Mouse (Mus musculus): ENCODE measurements around the gene Itpa.
A peak's percentile ranks its signal among the peaks of the same experiment; 100 is the strongest.
"Not testable (repeated sequence)": the region's sequence is repeated elsewhere in the genome, so short reads cannot be mapped to it uniquely, and the experiment has no call there.

Itpa gene

GRCm38 (mm10) chr2:130667559-130667958 is at the start of gene Itpa:
Gene Itpa, plus strand, starts transcription at chr2:130667610.
- peak; percentile 89 to 92 for DNase-seq

DNA sequence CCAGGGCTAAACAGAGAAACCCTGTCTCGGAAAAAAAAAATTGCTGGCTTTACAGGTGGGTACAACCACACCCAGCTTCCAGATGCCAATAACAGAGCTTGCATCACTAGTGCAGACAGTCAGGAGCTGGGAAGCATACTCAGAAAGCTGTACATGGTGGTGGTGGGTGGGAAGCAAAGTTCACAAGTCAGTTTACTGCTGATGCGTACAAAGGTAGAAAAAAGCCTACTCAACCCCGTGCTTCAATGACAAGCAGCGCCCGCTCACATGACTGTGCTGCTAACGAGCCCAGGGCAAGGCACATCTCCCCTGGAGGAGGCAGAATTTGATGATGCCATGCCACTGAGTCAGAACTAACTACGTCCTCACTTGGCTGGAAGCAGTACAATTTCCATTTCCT is 48.4 kb upstream of the Itpa start:
- no peak for DNase-seq

GRCm38 (mm10) chr2:130628424-130628823 is 39.0 kb upstream of the Itpa start:
- DNase-seq: no peak

DNA sequence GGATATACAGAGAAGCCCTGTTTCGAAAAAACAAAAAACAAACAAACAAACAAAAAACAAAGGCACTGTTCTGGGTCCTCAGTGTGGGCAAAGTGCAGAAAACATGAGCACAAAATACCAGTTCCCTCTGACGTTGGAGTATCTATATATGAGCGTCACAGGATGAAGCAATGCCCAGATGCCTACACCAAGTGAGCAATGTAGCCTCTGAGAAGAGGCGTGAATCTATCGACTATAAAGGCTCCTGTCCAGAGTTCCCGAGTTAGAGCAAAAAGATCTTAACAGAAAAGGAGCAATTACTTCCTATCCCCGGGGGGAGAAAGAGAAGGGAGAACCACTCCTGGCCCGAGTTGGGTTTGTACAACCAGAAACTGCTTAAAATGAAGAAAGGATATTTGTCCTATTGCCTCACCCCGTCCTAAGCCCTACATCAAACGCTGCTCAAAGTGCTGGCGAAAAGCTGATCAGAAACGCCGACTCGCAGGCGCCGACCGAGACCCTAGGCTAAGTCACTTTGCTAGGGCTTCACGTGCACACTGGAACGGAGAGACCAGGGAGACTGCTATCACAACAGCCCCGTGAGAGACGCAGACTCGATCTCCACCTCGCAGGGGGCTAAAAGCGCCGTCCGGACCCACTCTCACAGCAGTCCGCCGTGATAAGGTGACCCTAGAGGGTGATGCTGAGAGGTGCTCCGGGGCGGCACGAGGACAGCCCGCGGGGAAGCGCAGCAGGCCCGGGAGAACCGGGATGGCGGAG is 38.2 kb upstream of the Itpa start:
- DNase-seq: no peak

GRCm38 (mm10) chr2:130629839-130630203 is 37.6 kb upstream of the Itpa start, which contains the start of the genes Fastkd5 and Ubox5:
Gene Fastkd5, minus strand, starts transcription at chr2:130630027.
Gene Ubox5, minus strand, starts transcription at chr2:130630038.
- DNase-seq: peak; percentile 90 to 94

DNA sequence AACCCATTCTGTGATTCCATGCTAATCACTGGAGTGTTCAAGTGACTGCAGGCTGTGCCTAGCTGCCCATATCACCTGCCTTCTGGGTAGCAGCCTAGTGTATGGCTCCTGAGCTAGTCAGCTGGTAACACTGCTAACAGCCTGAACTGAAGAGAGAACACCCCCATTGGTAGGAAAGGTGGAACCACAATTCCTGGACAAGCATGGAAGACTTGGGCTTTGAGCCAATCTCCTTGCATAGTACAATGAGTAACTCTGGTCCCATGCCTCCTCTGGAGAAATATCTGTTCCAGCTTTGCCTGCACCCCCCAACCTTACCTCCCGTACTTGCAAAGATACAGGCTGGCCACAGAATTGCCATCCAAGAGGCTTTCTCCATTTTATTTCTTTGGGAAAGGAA is 35.0 kb upstream of the Itpa start:
- DNase-seq: no peak

- no peak for DNase-seq
Observed at GRCm38 (mm10) chr2:130632887-130633675, 34.3 kb upstream of the Itpa start.

GRCm38 (mm10) chr2:130634006-130634738 is 33.2 kb upstream of the Itpa start:
- no peak for DNase-seq

- peak; percentile 39 to 53 for DNase-seq
Observed at GRCm38 (mm10) chr2:130634739-130635411, 32.5 kb upstream of the Itpa start.

- no peak for DNase-seq
Observed at GRCm38 (mm10) chr2:130635847-130636246, 31.6 kb upstream of the Itpa start.

DNA sequence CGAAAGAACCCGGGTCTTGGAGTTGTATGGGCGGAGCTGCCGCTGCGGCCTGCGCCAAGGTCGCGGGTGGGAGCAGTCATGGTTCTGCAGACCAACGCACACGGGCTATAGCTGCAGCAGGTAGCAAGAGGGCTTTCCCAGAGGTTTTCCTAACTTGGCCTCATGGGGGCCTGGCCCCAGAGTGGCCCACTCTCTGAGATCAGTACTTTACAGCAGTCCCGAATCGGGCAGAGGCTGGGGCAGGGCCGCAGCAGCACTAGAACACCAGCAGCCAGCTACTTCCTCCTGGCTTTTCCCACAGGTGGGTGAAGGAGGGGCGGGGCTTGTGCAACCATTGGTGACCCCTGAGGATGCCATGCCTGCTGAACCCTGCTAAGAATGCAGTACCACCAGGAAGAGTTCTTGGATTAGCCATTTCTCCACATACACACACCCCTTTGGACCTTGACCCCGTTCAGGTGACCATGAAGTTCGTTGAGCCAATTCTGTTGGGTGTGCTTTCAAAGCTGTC is 29.3 kb upstream of the Itpa start:
- DNase-seq: no peak

DNA sequence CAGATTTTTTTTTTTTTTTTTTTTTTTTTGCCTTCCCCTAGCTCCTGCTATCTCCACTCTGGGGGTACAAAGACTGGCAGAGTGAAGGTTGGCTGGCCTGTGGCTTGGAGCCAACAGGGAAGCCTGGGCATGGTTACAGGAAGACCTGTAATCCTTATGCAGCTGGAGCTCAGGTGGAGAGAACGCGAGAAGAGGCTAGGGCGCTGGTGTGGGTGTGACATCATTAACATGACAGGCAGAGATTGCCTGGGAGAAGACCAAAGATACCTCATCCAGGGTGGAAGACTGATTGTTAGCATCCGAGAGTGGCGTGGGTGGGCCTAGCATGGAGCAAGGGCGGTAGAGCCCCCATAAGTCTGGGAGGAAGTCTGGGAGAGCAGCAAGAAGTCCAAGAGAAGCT is 28.1 kb upstream of the Itpa start:
- no peak for DNase-seq

DNA sequence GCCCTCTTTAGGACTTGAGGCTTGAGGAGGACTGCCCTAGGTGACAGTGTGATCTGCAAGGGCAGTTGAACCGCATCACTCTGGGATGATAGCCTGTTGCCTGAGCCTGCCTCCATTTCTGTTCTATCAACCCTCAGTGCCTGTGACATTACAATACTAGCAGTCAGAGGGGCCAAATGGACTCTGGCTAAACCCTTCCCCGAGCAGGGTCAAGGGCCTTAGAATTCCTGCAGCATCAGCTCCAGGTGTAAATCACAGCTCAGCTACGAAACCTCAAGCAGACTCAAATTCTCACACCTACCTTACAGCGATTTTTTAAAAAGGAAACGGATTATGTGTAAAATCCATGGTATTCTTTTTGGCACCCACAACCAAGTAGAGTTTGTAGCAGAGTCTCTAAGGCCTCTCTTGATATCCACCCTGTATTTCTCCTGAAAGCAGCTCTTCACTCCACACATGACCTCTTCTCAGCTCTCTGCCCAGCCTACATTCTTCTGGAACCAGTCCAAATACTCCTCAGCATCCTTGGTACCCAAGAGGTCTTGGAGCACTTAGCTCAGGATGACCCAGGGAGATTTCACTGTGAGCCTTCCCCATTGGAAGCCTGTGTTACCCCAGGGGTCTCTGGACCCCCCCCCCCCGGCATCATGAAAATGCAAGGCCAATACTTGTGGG is 25.9 kb upstream of the Itpa start:
- no peak for DNase-seq

- no peak for DNase-seq
Observed at GRCm38 (mm10) chr2:130642197-130642660, 25.2 kb upstream of the Itpa start.

DNA sequence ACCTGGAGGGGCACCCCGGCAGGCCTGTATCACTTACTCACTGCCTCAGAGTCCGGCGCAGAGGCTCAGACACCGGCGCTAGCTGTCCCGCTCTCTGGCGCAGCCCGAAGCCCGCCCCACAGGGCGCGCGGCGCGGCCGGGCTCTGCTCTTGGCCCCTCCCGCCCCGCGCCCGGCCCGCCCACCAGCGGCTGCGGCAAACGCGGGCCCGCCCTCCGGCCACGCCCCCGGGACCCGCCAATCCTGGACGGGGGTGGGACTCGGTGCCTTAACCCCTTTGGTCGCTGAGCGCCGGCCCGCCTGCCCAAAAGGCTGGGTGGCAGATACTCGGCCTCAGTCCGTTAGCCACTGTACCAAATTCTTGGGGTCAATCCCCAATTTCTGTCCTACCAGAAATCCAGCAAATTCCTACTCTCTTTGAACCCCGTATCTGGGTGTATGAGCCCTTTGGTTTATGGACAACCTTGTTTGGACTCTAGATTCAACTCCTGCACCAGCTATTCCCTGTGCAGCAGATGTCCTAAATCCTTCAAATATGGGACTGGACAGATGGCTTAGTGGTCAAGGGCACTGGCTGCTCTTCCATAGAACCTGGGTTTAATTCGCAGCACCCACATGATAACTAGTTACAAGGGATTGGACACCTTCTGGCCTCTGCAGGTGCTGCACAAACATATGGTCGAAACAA is 24.6 kb upstream of the Itpa start, which contains the start of gene Lzts3:
Gene Lzts3, minus strand, starts transcription at position 120 of the 686 bp plus-strand sequence.
- DNase-seq: peak; percentile 95

DNA sequence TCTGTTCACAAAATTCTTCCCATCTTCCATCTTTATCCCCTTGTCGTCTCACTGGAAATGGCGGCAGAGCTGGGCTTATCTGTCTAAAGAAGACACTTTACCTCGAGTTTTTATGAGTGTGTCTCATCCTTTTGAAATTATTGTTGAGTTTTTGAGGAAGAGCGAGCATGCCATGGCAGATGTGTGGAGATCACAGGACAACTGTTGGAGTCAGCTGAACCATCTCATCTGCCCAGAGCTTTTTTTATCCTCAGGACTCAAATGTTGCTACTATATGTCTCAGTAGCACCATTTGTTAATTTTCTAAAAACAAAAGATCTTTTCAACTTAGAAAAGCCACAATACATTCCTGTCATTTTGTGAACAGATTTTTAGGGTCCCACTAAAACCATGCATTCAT is 22.2 kb upstream of the Itpa start:
- no peak for DNase-seq

GRCm38 (mm10) chr2:130649028-130649427 is 18.4 kb upstream of the Itpa start:
- not testable (repeated sequence) for DNase-seq

GRCm38 (mm10) chr2:130653303-130653702 is 14.1 kb upstream of the Itpa start:
- DNase-seq: no peak

DNA sequence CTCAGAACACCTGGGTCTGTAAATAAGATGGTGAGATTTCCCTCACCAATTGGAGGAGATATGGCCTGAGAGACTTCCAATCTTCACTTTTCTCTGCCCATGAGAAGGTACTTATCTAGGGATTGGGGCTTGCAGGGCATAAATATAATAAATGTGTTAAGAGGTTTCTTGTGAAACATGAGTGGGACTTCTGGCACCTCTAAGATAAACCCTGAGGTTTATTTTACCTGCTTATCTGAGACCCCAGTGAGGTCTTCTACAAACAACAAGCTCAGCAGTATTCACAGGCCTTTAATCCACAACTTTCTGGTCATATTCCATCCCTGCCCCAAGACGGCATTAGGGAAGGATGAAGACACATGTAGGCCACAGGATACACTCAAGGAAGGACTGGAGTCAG is 13.7 kb upstream of the Itpa start:
- no peak for DNase-seq

DNA sequence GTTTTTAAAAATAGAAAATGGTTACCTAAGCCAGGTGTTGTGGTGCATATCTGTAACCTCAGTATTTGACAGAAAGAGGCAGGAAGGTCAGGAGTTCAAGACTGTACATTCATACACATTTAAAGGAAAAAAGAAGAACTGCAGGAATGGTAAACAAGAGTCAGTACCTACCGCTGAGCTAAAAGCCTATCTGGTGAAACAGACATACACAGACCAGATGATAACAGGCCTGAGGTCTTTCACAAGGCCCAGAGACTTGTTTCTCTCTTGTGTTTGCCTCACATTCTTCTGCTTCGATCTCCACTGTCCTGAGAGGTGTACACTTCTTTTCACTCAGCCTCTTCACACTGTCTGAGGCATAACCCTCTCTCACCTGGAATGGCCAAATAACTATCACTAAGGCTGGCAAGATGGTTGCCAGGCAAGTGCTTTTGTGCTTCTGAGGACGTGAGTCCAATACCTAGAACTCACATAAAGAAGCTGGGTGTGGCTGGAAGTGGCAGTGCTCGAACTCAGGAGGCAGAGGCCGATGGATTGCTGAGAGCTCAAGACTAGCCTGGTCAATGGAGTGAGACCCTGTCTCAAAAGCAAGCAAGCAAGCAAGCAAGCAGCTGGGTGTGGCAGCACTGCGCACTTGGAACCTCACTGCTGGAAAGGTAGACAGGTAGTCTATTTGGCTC is 11.6 kb upstream of the Itpa start:
- DNase-seq: no peak

- no peak for DNase-seq
Observed at GRCm38 (mm10) chr2:130656536-130656935, 10.9 kb upstream of the Itpa start.

Measured in lung, postnatal 4 days (tissue).